ENCODE assay signal across 8 mouse cellular contexts in the genomic region with DNA sequence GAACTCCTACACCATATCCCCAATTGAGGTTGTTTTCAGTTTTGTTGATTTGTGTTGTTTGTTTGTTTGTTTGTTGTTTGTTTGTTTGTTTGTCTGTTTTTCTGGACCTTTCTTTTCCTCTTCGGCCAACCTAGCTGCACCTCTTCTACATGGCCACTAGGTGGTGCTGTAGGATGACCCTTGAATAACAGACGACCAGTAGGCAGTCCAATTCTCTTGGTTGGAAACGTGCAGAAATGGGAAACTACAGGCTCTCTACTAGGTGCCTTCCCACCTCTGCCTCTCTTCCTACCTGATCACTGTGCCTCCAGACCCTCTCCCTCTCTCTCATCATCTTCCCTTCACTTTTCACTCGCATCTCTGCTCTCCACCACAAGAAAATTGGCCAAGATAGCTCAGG. TPM values are rescaled to one million over a fixed set of nuclear protein-coding genes. Genes with fewer than 3 reads are reported as not detected.
A peak's percentile ranks its signal among the peaks of the same experiment; 100 is the strongest.
DNase-seq lines count a peak whose midpoint lies in the region; ATAC-seq and TF ChIP-seq lines count a peak whose summit lies in the region.

No protein-coding gene starts in this region.

- H3K27me3 ChIP-seq in hindbrain, embryonic 10.5 days (ENCODE audit: insufficient read depth, poor library complexity, severe bottlenecking): 0 out of 2 replicates have a peak, but pooled peaks cover 2% of the 10 kb centered on the region
- H3K27me3 ChIP-seq in limb, embryonic 11.5 days (ENCODE audit: control insufficient read depth, insufficient read depth, low read length): no peaks in the 10 kb centered on the region; the same call in 1 of the 2 replicates
- H3K27me3 ChIP-seq in neural tube, embryonic 13.5 days: peaks cover 5% of the 10 kb centered on the region

- H3K9me3 ChIP-seq in hindbrain, embryonic 10.5 days: no peaks in the 10 kb centered on the region
- no peaks in the 10 kb centered on the region for H3K9me3 ChIP-seq in limb, embryonic 11.5 days (ENCODE audit: control insufficient read depth, low read length)
- no peaks in the 10 kb centered on the region for H3K9me3 ChIP-seq in neural tube, embryonic 13.5 days

- H3K4me1 ChIP-seq in lung, adult 2 months (ENCODE audit: control insufficient read depth, insufficient read depth, low read length): no peaks in the 10 kb centered on the region
- H3K4me1 ChIP-seq in hindbrain, embryonic 10.5 days (replicated peaks): no peaks in the 10 kb centered on the region
- H3K4me1 ChIP-seq in limb, embryonic 11.5 days (ENCODE audit: control insufficient read depth, insufficient read depth, low read length): no peaks in the 10 kb centered on the region
- H3K4me1 ChIP-seq in neural tube, embryonic 13.5 days (replicated peaks): no peaks in the 10 kb centered on the region

- no peaks in the 10 kb centered on the region for H3K36me3 ChIP-seq in hindbrain, embryonic 10.5 days
- no peaks in the 10 kb centered on the region for H3K36me3 ChIP-seq in limb, embryonic 11.5 days (ENCODE audit: control insufficient read depth, insufficient read depth, low read length)
- H3K36me3 ChIP-seq in neural tube, embryonic 13.5 days: no peaks in the 10 kb centered on the region

- H3K4me3 ChIP-seq in lung, adult 2 months (replicated peaks; ENCODE audit: extremely low read depth, low read depth, low read length): no peak overlapping the region
- H3K4me3 ChIP-seq in hindbrain, embryonic 10.5 days: no peak overlapping the region
- H3K4me3 ChIP-seq in limb, embryonic 11.5 days (ENCODE audit: low read depth, low read length): no peak overlapping the region
- H3K4me3 ChIP-seq in neural tube, embryonic 13.5 days: no peak overlapping the region

- no peak overlapping the region for H3K27ac ChIP-seq in hindbrain, embryonic 10.5 days
- H3K27ac ChIP-seq in limb, embryonic 11.5 days (replicated peaks; ENCODE audit: low read depth, low read length): no peak overlapping the region
- H3K27ac ChIP-seq in neural tube, embryonic 13.5 days (replicated peaks): no peak overlapping the region

- no peak for ATAC-seq in limb, embryonic 11.5 days (ENCODE audit: insufficient number of reproducible peaks, low FRiP score, low TSS enrichment, low read depth)
- ATAC-seq in neural tube, embryonic 13.5 days (ENCODE audit: low read depth): peak; percentile 75; the same call in 1 of the 2 replicates
- no peak for ATAC-seq in activated CD4-positive, CD25-positive, alpha-beta regulatory T cell, adult 4 months

- no peak overlapping the region for H3K9ac ChIP-seq in limb, embryonic 11.5 days (ENCODE audit: low read length)
- H3K9ac ChIP-seq in neural tube, embryonic 13.5 days: no peak overlapping the region

- peak; percentile 67 for TF ChIP-seq CTCF in lung, adult 2 months (IDR thresholded peaks at IDR 0.05; ENCODE audit: insufficient read depth, low read length)

- no peak overlapping the region for H3K4me2 ChIP-seq in limb, embryonic 11.5 days (ENCODE audit: low read depth, severe bottlenecking)
- no peak overlapping the region for H3K4me2 ChIP-seq in neural tube, embryonic 13.5 days

- TF ChIP-seq POLR2A in lung, adult 2 months (IDR thresholded peaks at IDR 0.05; ENCODE audit: borderline replicate concordance, extremely low read depth, low read depth, low read length): no peak

- 7% methylated on average over 4 of the region's 4 CpGs for WGBS in lung, adult 2 months
- WGBS in hindbrain, embryonic 10.5 days: 4% methylated on average over 4 of the region's 4 CpGs
- 5% methylated on average over 4 of the region's 4 CpGs for WGBS in limb, embryonic 11.5 days
- 6% methylated on average over 4 of the region's 4 CpGs for WGBS in neural tube, embryonic 13.5 days

- DNase-seq in lung, adult 2 months: no peak
- no peak for DNase-seq in lung, adult 18-20 months
- DNase-seq in T-cell, adult 2 months (ENCODE audit: low spot score): peak; percentile 44
- peak; percentile 69 to 76 for DNase-seq in cerebellum, postnatal 25 days
- DNase-seq in hindbrain, embryonic 10.5 days (ENCODE audit: low spot score): peak; percentile 27
- peak; percentile 67 for DNase-seq in limb, embryonic 11.5 days (ENCODE audit: low spot score)

RNA-seq across cellular contexts. Expression of gene Kcna2, which starts 6.9 kb away (rescaled TPM):
- 2.1 and 3.3 TPM in 2 replicates for polyA plus RNA-seq in lung, adult 2 months (2012; rRNA removed)
- polyA plus RNA-seq in hindbrain, embryonic 10.5 days (2016; fragmentation: Nextera tagmentation; extraction: Ambion mirVana): 0.07 and 0.09 TPM in 2 replicates
- polyA plus RNA-seq in limb, embryonic 11.5 days (2014; fragmentation: Nextera tagmentation; extraction: Ambion mirVana): not detected in 2 replicates
- polyA plus RNA-seq in neural tube, embryonic 13.5 days (2015; fragmentation: Nextera tagmentation; extraction: Ambion mirVana): 1.5 and 1.9 TPM in 2 replicates
- polyA plus RNA-seq in activated CD4-positive, CD25-positive, alpha-beta regulatory T cell, adult 4 months (2017; shearing (Covaris generic)): under 1 TPM; 0.10 to 0.13 TPM

RNA-seq across cellular contexts. Expression of gene Kcna3, which starts 58.1 kb away (rescaled TPM):
- polyA plus RNA-seq in lung, adult 2 months (2012; rRNA removed): 16.6 and 18.2 TPM in 2 replicates
- polyA plus RNA-seq in hindbrain, embryonic 10.5 days (2016; fragmentation: Nextera tagmentation; extraction: Ambion mirVana): 3.1 and 3.5 TPM in 2 replicates
- polyA plus RNA-seq in limb, embryonic 11.5 days (2014; fragmentation: Nextera tagmentation; extraction: Ambion mirVana): 2.2 TPM in 2 replicates
- 2.8 and 3.9 TPM in 2 replicates for polyA plus RNA-seq in neural tube, embryonic 13.5 days (2015; fragmentation: Nextera tagmentation; extraction: Ambion mirVana)
- polyA plus RNA-seq in activated CD4-positive, CD25-positive, alpha-beta regulatory T cell, adult 4 months (2017; shearing (Covaris generic)): 10 to 100 TPM in 1 of 2 experiments, 1 to 10 TPM in 1; 9.3 to 10.1 TPM

Comparison
In these comparisons a context has a peak if more than half of its experiments do, and no peak if none do; other contexts are left out.
1. DNase-seq: peak in T-cell, adult 2 months (single experiment), cerebellum, postnatal 25 days (2 of 2), hindbrain, embryonic 10.5 days (single experiment) and limb, embryonic 11.5 days (single experiment); none in lung, adult 2 months (single experiment) and lung, adult 18-20 months (0 of 2).